Mouse (Mus musculus): ENCODE measurements around the gene Zfp981. TPM values are rescaled to one million over a fixed set of nuclear protein-coding genes. Genes with fewer than 3 reads are reported as not detected.
"Not testable (repeated sequence)": the region's sequence is repeated elsewhere in the genome, so short reads cannot be mapped to it uniquely, and the experiment has no call there.

Zfp981 gene
- polyA plus RNA-seq (2012; ENCODE audit: insufficient read depth, insufficient read length, missing spikeins): 0.69 TPM in 1 of 2 replicates, not detected in the other

- H3K4me3 ChIP-seq (ENCODE audit: insufficient read depth, low read length); H3K27ac ChIP-seq (ENCODE audit: insufficient read depth, low read depth, low read length); H3K4me1 ChIP-seq (ENCODE audit: control insufficient read depth, insufficient read depth, low read length): not testable (repeated sequence)
Observed at GRCm38 (mm10) chr4:146501727-146502126, at the start of gene Zfp981. TSS of gene Zfp981 (plus strand) at chr4:146502027.

- H3K4me1 ChIP-seq (ENCODE audit: control insufficient read depth, insufficient read depth, low read length); H3K27ac ChIP-seq (ENCODE audit: insufficient read depth, low read depth, low read length); H3K4me3 ChIP-seq (ENCODE audit: insufficient read depth, low read length): not testable (repeated sequence)
Observed at GRCm38 (mm10) chr4:146452576-146452975, 49.3 kb upstream of the Zfp981 start.

GRCm38 (mm10) chr4:146454170-146454569 is 47.7 kb upstream of the Zfp981 start:
- H3K4me1 ChIP-seq (ENCODE audit: control insufficient read depth, insufficient read depth, low read length); H3K4me3 ChIP-seq (ENCODE audit: insufficient read depth, low read length); H3K27ac ChIP-seq (ENCODE audit: insufficient read depth, low read depth, low read length): not testable (repeated sequence)

- no peak overlapping the region for H3K27ac ChIP-seq (ENCODE audit: insufficient read depth, low read depth, low read length)
- H3K4me3 ChIP-seq (ENCODE audit: insufficient read depth, low read length): no peak overlapping the region
- H3K4me1 ChIP-seq (ENCODE audit: control insufficient read depth, insufficient read depth, low read length): no peaks in the 10 kb centered on the region
- TF ChIP-seq CTCF (IDR thresholded peaks at IDR 0.05; ENCODE audit: low read depth, low read length) (no peak), POLR2A (IDR thresholded peaks at IDR 0.05; ENCODE audit: borderline replicate concordance, low read depth, low read length) (no peak)
Observed at GRCm38 (mm10) chr4:146454896-146455295, 46.9 kb upstream of the Zfp981 start.

GRCm38 (mm10) chr4:146455321-146455721 is 46.5 kb upstream of the Zfp981 start:
- Histone ChIP-seq H3K4me3 (ENCODE audit: insufficient read depth, low read length) (no peak overlapping the region), H3K27ac (ENCODE audit: insufficient read depth, low read depth, low read length) (no peak overlapping the region), H3K4me1 (ENCODE audit: control insufficient read depth, insufficient read depth, low read length) (no peaks in the 10 kb centered on the region)
- no peak for TF ChIP-seq CTCF (IDR thresholded peaks at IDR 0.05; ENCODE audit: low read depth, low read length)
- no peak for TF ChIP-seq POLR2A (IDR thresholded peaks at IDR 0.05; ENCODE audit: borderline replicate concordance, low read depth, low read length)

- Histone ChIP-seq H3K4me3 (ENCODE audit: insufficient read depth, low read length) (no peak overlapping the region), H3K4me1 (ENCODE audit: control insufficient read depth, insufficient read depth, low read length) (no peaks in the 10 kb centered on the region), H3K27ac (ENCODE audit: insufficient read depth, low read depth, low read length) (no peak overlapping the region)
- no peak for TF ChIP-seq CTCF (IDR thresholded peaks at IDR 0.05; ENCODE audit: low read depth, low read length)
- no peak for TF ChIP-seq POLR2A (IDR thresholded peaks at IDR 0.05; ENCODE audit: borderline replicate concordance, low read depth, low read length)
Observed at GRCm38 (mm10) chr4:146456061-146456726, 45.6 kb upstream of the Zfp981 start.

GRCm38 (mm10) chr4:146457126-146457525 is 44.7 kb upstream of the Zfp981 start:
- TF ChIP-seq POLR2A (IDR thresholded peaks at IDR 0.05; ENCODE audit: borderline replicate concordance, low read depth, low read length): no peak
- TF ChIP-seq CTCF (IDR thresholded peaks at IDR 0.05; ENCODE audit: low read depth, low read length): no peak
- H3K4me3 ChIP-seq (ENCODE audit: insufficient read depth, low read length): no peak overlapping the region
- no peak overlapping the region for H3K27ac ChIP-seq (ENCODE audit: insufficient read depth, low read depth, low read length)
- no peaks in the 10 kb centered on the region for H3K4me1 ChIP-seq (ENCODE audit: control insufficient read depth, insufficient read depth, low read length)

- Histone ChIP-seq H3K4me1 (ENCODE audit: control insufficient read depth, insufficient read depth, low read length) (no peaks in the 10 kb centered on the region), H3K4me3 (ENCODE audit: insufficient read depth, low read length) (no peak overlapping the region), H3K27ac (ENCODE audit: insufficient read depth, low read depth, low read length) (no peak overlapping the region)
- no peak for TF ChIP-seq POLR2A (IDR thresholded peaks at IDR 0.05; ENCODE audit: borderline replicate concordance, low read depth, low read length)
Observed at GRCm38 (mm10) chr4:146457720-146458119, 44.1 kb upstream of the Zfp981 start.

- not testable (repeated sequence) for H3K27ac ChIP-seq (ENCODE audit: insufficient read depth, low read depth, low read length); H3K4me3 ChIP-seq (ENCODE audit: insufficient read depth, low read length); H3K4me1 ChIP-seq (ENCODE audit: control insufficient read depth, insufficient read depth, low read length)
Observed at GRCm38 (mm10) chr4:146459822-146460221, 42.0 kb upstream of the Zfp981 start.

GRCm38 (mm10) chr4:146460685-146461084 is 41.1 kb upstream of the Zfp981 start:
- H3K27ac ChIP-seq (ENCODE audit: insufficient read depth, low read depth, low read length); H3K4me1 ChIP-seq (ENCODE audit: control insufficient read depth, insufficient read depth, low read length); H3K4me3 ChIP-seq (ENCODE audit: insufficient read depth, low read length): not testable (repeated sequence)

GRCm38 (mm10) chr4:146463649-146464351 is 38.0 kb upstream of the Zfp981 start:
- not testable (repeated sequence) for H3K4me3 ChIP-seq (ENCODE audit: insufficient read depth, low read length); H3K4me1 ChIP-seq (ENCODE audit: control insufficient read depth, insufficient read depth, low read length); H3K27ac ChIP-seq (ENCODE audit: insufficient read depth, low read depth, low read length)

GRCm38 (mm10) chr4:146469984-146470383 is 31.8 kb upstream of the Zfp981 start:
- H3K27ac ChIP-seq (ENCODE audit: insufficient read depth, low read depth, low read length); H3K4me3 ChIP-seq (ENCODE audit: insufficient read depth, low read length); H3K4me1 ChIP-seq (ENCODE audit: control insufficient read depth, insufficient read depth, low read length): not testable (repeated sequence)

- H3K4me1 ChIP-seq (ENCODE audit: control insufficient read depth, insufficient read depth, low read length); H3K4me3 ChIP-seq (ENCODE audit: insufficient read depth, low read length); H3K27ac ChIP-seq (ENCODE audit: insufficient read depth, low read depth, low read length): not testable (repeated sequence)
Observed at GRCm38 (mm10) chr4:146474181-146474580, 27.6 kb upstream of the Zfp981 start.

GRCm38 (mm10) chr4:146474716-146475676 is 26.8 kb upstream of the Zfp981 start:
- H3K4me3 ChIP-seq (ENCODE audit: insufficient read depth, low read length); H3K4me1 ChIP-seq (ENCODE audit: control insufficient read depth, insufficient read depth, low read length): not testable (repeated sequence)

More at GRCm38 (mm10) chr4:146474716-146475676, 26.8 kb upstream of the Zfp981 start:
- not testable (repeated sequence) for H3K27ac ChIP-seq (ENCODE audit: insufficient read depth, low read depth, low read length)

Data from bone marrow macrophage, adult 2 months (primary cell).